Mouse (Mus musculus): ENCODE data around the gene Palm2.

Palm2 gene

GRCm38 (mm10) chr4:57624819-57625218 is 190.8 kb downstream of the Palm2 start:
- no peak for DNase-seq

- no peak for DNase-seq
Observed at GRCm38 (mm10) chr4:57625306-57625705, 191.3 kb downstream of the Palm2 start.

GRCm38 (mm10) chr4:57625756-57626155 is 191.7 kb downstream of the Palm2 start:
- no peak for DNase-seq

GRCm38 (mm10) chr4:57626921-57627320 is 192.9 kb downstream of the Palm2 start:
- no peak for DNase-seq

- DNase-seq, result no peak
Observed at GRCm38 (mm10) chr4:57632386-57632785, 198.3 kb downstream of the Palm2 start.

- DNase-seq, result no peak
Observed at GRCm38 (mm10) chr4:57633052-57633451, 199.0 kb downstream of the Palm2 start.

GRCm38 (mm10) chr4:57634956-57635355 is 200.9 kb downstream of the Palm2 start:
- no peak for DNase-seq

GRCm38 (mm10) chr4:57636782-57637482 is 202.9 kb downstream of the Palm2 start:
- no peak for DNase-seq

- DNase-seq, result peak; percentile 34
Observed at GRCm38 (mm10) chr4:57637636-57638386, 203.8 kb downstream of the Palm2 start.

- DNase-seq, result peak; percentile 33
Observed at GRCm38 (mm10) chr4:57638941-57639340, 204.9 kb downstream of the Palm2 start.

- DNase-seq, result no peak
Observed at GRCm38 (mm10) chr4:57640222-57640621, 206.2 kb downstream of the Palm2 start.

- DNase-seq, result no peak
Observed at GRCm38 (mm10) chr4:57640971-57641370, 206.9 kb downstream of the Palm2 start.

GRCm38 (mm10) chr4:57650994-57651393 is 216.9 kb downstream of the Palm2 start:
- no peak for DNase-seq

GRCm38 (mm10) chr4:57651547-57651946 is 217.5 kb downstream of the Palm2 start:
- DNase-seq, result no peak

- DNase-seq, result no peak
Observed at GRCm38 (mm10) chr4:57652185-57652904, 218.3 kb downstream of the Palm2 start.

GRCm38 (mm10) chr4:57655966-57656365 is 221.9 kb downstream of the Palm2 start:
- DNase-seq, result no peak

GRCm38 (mm10) chr4:57656388-57656787 is 222.3 kb downstream of the Palm2 start:
- peak; percentile 42 for DNase-seq

GRCm38 (mm10) chr4:57656861-57657260 is 222.8 kb downstream of the Palm2 start:
- DNase-seq, result no peak

- DNase-seq, result peak; percentile 61
Observed at GRCm38 (mm10) chr4:57660470-57660869, 226.4 kb downstream of the Palm2 start.

GRCm38 (mm10) chr4:57666101-57666500 is 232.1 kb downstream of the Palm2 start:
- DNase-seq, result no peak

GRCm38 (mm10) chr4:57670813-57671469 is 236.9 kb downstream of the Palm2 start:
- DNase-seq, result no peak

GRCm38 (mm10) chr4:57672541-57672940 is 238.5 kb downstream of the Palm2 start:
- no peak for DNase-seq

All from cerebellum, adult 11-12 months (tissue).